Mouse (Mus musculus) embryonic stem cell, embryonic (primary cell): ENCODE results near the gene Pcmt1.

Experiments
- CTCF ChIA-PET, 4 experiments: fragments of 300-600 bp in 2 of 4; fragments of 350-600 bp in 2 of 4; sonication (Branson Sonifier 250); formaldehyde crosslinking; loops; one replicate each; lab custom pipeline; 2022; ENCODE audit warnings: inconsistent platforms in 2 of 4; lab: Charles Lee
- POLR2A ChIA-PET, 4 experiments: fragments of 300-600 bp in 2 of 4; fragments of 350-600 bp in 2 of 4; sonication (Branson Sonifier 250); formaldehyde crosslinking; loops; one replicate each; lab custom pipeline; 2022; ENCODE audit warnings: antibody characterized with exemption in 4 of 4, inconsistent platforms in 1 of 4; lab: Charles Lee

The Pcmt1 gene

DNA sequence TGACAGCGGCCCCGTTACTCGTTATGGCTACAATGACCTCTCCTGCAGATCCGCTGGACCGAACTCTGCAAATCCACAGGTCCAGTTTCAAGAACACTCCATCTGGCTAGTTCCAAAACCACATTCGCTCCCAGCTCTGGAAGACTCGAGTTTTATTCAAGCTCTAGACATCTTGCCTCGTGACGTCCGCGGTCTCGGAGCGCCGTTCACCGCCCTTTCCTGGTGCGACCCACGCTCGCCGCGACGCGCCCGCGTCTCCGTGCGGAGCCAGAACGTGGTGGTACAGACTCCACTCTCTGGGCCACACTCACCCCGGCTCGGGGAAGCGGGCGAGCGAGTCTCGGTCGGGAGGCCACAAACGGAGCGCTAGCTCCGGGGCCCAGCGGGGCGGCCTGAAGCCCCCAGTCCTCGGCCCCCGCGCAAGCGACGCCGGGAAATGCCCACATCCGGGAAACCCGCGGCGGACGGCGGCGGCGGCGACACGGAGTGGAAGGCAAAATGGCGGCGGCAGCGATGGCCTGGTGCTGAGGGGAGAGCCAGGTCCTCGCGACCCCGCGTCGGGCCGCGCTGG, at the start of gene Pcmt1, which contains the start of gene Lats1:
TSS of gene Pcmt1 (minus strand) at position 406 of the 571 bp plus-strand sequence.
TSS of gene Lats1 (plus strand) at position 484 of the 571 bp plus-strand sequence.
- CTCF ChIA-PET = interaction anchor here in 2 of 4 experiments (0.6 kb wide), 3 partner anchors 8 to 64 kb away, joined by 3 to 7 read pairs (median 4); no protein-coding TSS in a partner anchor

DNA sequence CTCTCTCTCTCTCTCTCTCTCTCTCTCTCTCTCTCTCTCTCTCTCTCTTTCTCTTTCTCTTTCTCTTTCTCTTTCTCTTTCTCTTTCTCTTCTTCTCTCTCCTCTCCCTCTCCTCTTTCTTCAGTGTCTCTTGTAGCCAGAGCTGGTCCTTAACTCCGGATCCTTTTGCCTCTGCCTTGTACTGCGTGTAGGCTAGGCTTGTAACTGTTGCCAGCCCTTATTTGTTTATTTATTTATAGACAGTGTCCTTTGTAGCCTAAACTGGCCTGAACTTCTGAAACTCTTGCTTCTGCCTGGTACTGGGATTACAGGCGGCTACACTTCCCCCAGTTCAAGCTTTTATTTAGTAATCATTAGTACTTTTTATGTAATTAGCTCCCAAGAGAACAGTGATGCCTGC, 46.1 kb upstream of the Pcmt1 start:
- POLR2A ChIA-PET = interaction anchor here in 3 of 4 experiments (0.6 to 3.1 kb wide), 20 partner anchors 10 to 111 kb away, joined by 3 to 45 read pairs (median 9); partner anchors contain the start of genes Ginm1 (in 1 of the 3), Nup43 (in 1 of the 3) and Ppil4 (in 1 of the 3)
- CTCF ChIA-PET = no interaction called here

More for the DNA sequence above, at the start of gene Pcmt1, which contains the start of gene Lats1:
- POLR2A ChIA-PET = interaction anchor here in 3 of 4 experiments (0.5 to 5.0 kb wide), 34 partner anchors 8 to 146 kb away, joined by 3 to 42 read pairs (median 4); partner anchors contain the start of genes Katna1 (in 2 of the 3), Nup43 (in 2 of the 3), Ginm1 (in 1 of the 3) and Ppil4 (in 1 of the 3)

DNA sequence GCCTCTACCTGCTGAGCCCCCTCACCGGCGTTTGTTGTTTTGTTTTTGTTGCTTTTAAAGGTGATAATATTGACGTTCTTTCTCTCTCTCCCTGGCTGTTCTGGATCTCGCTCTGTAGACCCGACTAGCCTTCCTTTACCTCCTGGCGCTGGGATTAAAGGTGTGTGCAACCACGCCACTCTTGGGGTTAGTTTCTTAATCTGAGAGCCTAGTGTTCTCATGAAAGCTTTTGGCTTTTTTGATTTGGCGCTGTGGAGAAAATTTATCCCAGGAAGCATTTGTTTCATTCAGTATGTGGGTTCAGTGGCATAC, 45.5 kb upstream of the Pcmt1 start:
- ChIA-PET POLR2A (interaction anchor here in 3 of 4 experiments (0.7 to 3.1 kb wide), 65 partner anchors 8 to 1921 kb away, joined by 3 to 45 read pairs (median 5); partner anchors contain the start of genes Lats1 (in 2 of the 3), Lrp11 (in 2 of the 3), Nup43 (in 2 of the 3) and Pcmt1 (in 2 of the 3)), CTCF (interaction anchor here in 1 of 4 experiments (0.5 kb wide), 1 partner anchor 58 kb away, joined by 4 read pairs; no protein-coding TSS in a partner anchor)

DNA sequence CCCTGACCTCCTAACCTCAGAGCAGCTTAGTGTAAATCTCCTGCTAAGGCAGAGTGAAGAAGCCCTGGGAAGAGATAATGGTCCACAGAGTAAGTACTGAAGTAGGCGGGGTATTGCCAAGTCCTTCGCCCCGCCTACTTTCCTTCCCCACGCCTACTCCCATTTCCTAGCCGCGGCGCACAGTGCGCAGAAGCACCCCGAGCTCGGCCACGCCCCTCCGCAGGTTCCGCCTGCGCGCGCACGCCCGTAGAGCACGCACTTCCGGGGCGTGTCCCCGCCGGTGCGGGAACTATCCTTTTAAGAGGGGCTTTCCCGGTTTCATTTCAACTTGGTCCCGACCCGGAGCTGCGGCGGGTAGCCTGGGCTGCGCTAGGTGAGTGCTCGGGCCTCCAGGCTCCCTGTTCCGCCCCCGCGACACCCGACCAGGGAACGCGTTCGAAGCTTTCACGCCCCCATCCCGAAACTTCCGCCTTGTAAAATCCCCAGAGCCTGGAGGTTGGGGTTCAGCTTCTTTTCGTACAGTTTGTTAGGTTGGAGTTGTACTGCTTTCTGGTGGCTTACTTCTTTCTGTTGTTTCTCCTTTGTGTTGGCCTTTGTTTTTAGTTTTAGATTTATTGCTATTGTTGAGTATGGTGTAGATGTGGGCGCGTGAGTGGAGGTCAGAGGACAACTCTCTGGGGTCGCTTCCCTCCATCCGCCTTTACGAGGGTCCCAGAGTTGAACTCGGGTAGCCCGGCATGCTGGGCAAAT, 45.0 kb upstream of the Pcmt1 start, which contains the start of gene Katna1:
TSS of gene Katna1 (plus strand) at position 250 of the 750 bp plus-strand sequence.
- ChIA-PET POLR2A (interaction anchor here in 3 of 4 experiments (0.6 to 3.1 kb wide), 84 partner anchors 8 to 1920 kb away, joined by 3 to 45 read pairs (median 4); partner anchors contain the start of genes Fbxo5 (in 2 of the 3), Ginm1 (in 2 of the 3), Lats1 (in 2 of the 3) and Lrp11 (in 2 of the 3)), CTCF (interaction anchor here in 1 of 4 experiments (0.5 to 0.7 kb wide), 2 partner anchors 8 to 59 kb away, joined by 3 to 4 read pairs; no protein-coding TSS in a partner anchor)

DNA sequence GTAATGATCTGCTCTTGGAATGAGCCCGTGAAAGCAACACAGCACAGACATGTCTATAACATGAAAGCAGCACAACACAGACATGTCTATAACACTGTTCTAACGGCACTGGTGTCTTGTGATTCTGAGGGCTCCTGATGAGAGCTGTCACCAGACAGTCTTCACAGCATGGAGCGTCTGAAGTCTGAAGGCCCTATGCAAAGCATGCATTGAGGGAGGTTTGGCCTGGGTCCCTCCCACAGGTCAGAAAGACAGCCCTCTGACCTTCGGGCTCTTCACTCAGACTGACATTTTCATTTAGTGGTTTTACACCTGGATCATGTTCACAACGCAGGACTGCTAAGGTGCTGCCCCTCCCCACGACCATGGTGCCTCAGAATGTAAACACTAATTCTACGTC, 34.1 kb upstream of the Pcmt1 start:
- ChIA-PET POLR2A (interaction anchor here in 3 of 4 experiments (0.5 to 4.2 kb wide), 15 partner anchors 10 to 124 kb away, joined by 3 to 31 read pairs (median 4); partner anchors contain the start of genes Katna1 (in 2 of the 3), Lats1 (in 1 of the 3), Lrp11 (in 1 of the 3) and Nup43 (in 1 of the 3)), CTCF (interaction anchor here in 1 of 4 experiments (0.6 kb wide), 1 partner anchor 16 kb away, joined by 3 read pairs; no protein-coding TSS in a partner anchor)

DNA sequence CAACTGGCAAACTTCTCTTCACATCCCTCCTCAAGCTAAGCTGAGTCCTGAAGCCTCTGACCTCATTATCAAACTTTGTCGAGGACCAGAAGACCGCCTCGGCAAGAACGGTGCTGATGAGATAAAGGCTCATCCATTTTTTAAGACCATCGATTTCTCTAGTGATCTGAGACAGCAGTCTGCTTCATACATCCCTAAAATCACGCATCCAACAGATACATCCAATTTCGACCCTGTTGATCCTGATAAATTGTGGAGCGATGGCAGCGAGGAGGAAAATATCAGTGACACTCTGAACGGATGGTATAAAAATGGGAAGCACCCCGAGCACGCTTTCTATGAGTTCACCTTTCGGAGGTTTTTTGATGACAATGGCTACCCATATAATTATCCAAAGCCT, 31.6 kb upstream of the Pcmt1 start:
- CTCF ChIA-PET = no interaction called here
- POLR2A ChIA-PET = interaction anchor here in 2 of 4 experiments (1.3 to 2.3 kb wide), 2 partner anchors 13 to 14 kb away, joined by 3 to 10 read pairs; partner anchors contain the start of gene Katna1 (in 2 of the 2)

DNA sequence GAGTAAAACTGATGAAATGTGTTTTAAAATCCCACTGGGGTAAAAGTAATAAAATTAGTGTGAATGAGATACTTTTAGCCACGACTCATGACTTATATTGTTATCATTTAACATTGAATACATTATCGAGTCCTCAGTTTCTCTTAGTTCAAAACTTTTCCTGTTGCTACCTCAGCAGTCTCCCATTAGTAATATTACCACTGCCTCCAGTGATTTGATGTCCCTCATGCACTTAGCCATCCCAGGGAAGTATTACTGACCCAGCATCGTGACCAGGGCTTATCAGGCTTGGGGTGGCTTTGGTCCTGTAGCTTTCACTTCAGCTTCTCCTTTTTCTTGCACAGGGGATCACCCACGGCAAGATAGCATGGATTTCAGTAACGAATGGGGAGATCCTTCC, 29.2 kb upstream of the Pcmt1 start:
- POLR2A ChIA-PET = interaction anchor here in 2 of 4 experiments (0.6 to 2.3 kb wide), 6 partner anchors 10 to 269 kb away, joined by 3 to 8 read pairs (median 4); partner anchors contain the start of gene Katna1 (in 2 of the 2)
- CTCF ChIA-PET = interaction anchor here in 1 of 4 experiments (0.6 kb wide), 1 partner anchor 718 kb away, joined by 3 read pairs; no protein-coding TSS in a partner anchor

DNA sequence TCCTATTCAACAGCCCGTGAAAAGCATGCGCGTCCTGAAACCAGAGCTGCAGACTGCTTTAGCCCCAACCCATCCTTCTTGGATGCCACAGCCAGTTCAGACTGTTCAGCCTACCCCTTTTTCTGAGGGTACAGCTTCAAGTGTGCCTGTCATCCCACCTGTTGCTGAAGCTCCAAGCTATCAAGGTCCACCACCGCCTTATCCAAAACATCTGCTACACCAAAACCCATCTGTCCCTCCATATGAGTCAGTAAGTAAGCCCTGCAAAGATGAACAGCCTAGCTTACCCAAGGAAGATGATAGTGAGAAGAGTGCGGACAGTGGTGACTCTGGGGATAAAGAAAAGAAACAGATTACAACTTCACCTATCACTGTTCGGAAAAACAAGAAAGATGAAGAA, 21.6 kb upstream of the Pcmt1 start:
- ChIA-PET CTCF (interaction anchor here in 1 of 4 experiments (0.9 kb wide), 1 partner anchor 31 kb away, joined by 3 read pairs; no protein-coding TSS in a partner anchor), POLR2A (interaction anchor here in 2 of 4 experiments (1.1 to 3.3 kb wide), 8 partner anchors 9 to 101 kb away, joined by 3 to 14 read pairs (median 6); partner anchors contain the start of genes Katna1 (in 1 of the 2), Lats1 (in 1 of the 2) and Pcmt1 (in 1 of the 2))

DNA sequence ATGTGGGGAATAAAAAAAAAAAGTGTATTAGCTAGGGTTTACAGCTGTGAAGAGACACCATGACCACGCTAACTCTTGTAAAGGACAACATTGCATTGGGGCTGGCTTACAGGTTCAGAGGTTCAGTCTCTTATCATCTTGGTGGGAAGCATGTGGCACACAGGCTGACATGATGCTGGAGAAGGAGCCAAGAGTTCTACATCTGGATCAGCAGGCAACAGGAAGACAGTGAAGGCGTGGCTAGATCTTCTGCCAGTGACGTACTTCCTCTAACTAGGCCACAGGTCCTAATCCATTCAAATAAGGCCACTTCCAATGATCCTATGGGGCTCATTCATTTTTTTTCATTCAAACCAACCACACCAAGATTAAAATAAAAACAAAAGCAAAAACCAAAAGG, 19.2 kb upstream of the Pcmt1 start:
- ChIA-PET CTCF (no interaction called here), POLR2A (interaction anchor here in 3 of 4 experiments (0.7 to 4.2 kb wide), 5 partner anchors 15 to 1409 kb away, joined by 3 to 17 read pairs (median 9); partner anchors contain the start of gene Katna1 (in 2 of the 3))

DNA sequence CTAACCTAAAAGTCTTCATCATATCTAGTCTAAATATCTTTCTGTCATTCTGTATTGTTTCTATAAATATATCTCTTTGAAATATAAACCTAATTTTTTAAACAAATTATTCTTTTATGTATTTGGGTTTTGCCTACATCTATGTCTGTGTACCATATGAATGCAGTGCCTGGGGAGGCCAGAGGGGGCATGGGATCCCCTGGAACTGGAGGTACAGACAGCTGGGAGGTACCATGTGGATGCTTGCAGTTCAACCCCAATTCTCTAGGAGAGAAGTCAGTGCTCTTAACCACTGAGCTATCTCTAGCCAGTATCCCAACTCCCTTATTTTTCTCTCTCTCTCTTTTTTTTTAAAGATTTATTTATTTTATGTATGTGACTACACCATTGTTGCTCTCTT, 14.3 kb upstream of the Pcmt1 start:
- CTCF ChIA-PET = no interaction called here
- POLR2A ChIA-PET = interaction anchor here in 1 of 4 experiments (0.6 to 1.2 kb wide), 4 partner anchors 10 to 35 kb away, joined by 3 to 4 read pairs (median 3); no protein-coding TSS in a partner anchor

DNA sequence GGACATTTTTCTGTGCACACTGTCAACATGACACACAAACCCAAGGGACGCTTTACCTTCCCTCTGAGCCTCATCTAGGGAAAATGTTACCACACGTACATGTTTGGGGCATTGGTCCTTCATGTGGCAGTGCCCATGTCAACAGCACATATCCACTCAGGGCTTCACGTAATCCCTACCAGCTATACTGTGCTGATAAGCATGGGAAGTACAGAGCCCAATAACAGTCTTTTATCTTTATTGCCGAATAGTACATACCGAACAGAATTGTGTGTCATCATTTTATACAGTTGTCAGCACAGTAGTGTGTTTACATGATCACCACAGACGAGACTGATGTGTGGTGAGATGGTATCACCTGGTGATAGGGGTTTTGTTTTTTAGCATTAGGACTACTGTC, 6.0 kb upstream of the Pcmt1 start:
- ChIA-PET POLR2A (interaction anchor here in 2 of 4 experiments (1.3 to 4.7 kb wide), 4 partner anchors 14 to 39 kb away, joined by 3 to 20 read pairs (median 14); partner anchors contain the start of genes Katna1 (in 1 of the 2) and Nup43 (in 1 of the 2)), CTCF (no interaction called here)

DNA sequence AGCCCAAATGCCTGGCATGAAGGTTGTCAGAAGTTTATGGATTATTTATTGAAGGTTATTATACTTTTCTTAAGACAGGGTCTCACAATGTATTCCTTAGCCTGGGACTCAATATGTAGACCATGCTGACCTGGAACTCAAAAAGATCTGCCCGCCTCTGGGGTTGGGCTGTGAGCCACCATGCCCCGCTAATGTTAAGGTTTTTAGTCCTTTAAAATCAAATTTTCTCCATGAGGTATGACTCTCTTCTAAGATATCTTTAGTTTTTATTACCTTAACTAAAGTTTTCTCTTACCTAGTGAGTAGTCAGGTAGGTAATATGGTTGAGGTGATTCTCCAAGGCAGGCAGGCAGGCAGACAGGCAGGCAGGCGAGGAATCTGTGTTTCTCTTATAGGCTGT, 1.3 kb upstream of the Pcmt1 start:
- CTCF ChIA-PET = interaction anchor here in 1 of 4 experiments (1.0 kb wide), 1 partner anchor 10 kb away, joined by 5 read pairs; no protein-coding TSS in a partner anchor
- POLR2A ChIA-PET = interaction anchor here in 2 of 4 experiments (0.7 to 5.0 kb wide), 9 partner anchors 9 to 44 kb away, joined by 3 to 42 read pairs (median 5); partner anchors contain the start of genes Katna1 (in 2 of the 2) and Nup43 (in 1 of the 2)

DNA sequence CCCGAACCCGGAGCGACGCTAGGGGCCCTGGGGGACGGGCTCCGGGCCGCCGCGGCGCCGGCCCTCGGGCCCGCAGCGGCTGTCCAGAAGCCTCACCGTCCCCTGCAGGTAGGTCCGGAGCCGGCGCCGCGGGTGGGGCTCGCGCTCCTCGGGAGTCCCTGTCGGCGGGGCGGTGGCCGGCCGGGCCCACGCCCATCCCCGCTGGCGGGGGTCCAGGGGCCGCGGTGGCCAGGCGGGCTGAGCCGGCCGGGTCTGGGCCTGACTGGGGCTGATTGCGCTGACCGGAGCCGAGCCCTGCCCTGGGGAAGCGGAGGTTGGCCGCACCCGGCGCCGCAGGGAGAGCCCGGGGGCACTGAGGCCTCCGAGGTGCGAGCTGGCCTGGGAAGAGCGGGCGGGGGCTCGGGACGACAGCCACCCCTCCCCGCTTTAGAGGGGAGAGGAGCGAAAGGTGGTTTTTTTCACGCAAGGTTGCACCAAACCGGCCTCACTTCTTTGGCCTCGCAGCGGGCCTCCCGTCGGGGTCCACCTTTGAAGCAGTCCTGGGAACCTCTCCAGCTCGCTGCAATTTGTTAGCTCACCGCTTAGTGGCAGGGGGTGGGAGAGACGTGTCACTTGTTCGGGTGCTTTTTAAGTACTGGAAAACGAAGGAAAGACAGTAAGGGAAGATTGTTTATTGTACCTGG, 548 bp upstream of the Pcmt1 start:
- ChIA-PET POLR2A (interaction anchor here in 3 of 4 experiments (0.7 to 5.0 kb wide), 25 partner anchors 8 to 99 kb away, joined by 3 to 42 read pairs (median 4); partner anchors contain the start of genes Katna1 (in 2 of the 3) and Nup43 (in 1 of the 3)), CTCF (interaction anchor here in 2 of 4 experiments (0.6 to 1.0 kb wide), 3 partner anchors 9 to 64 kb away, joined by 3 to 5 read pairs (median 4); no protein-coding TSS in a partner anchor)

DNA sequence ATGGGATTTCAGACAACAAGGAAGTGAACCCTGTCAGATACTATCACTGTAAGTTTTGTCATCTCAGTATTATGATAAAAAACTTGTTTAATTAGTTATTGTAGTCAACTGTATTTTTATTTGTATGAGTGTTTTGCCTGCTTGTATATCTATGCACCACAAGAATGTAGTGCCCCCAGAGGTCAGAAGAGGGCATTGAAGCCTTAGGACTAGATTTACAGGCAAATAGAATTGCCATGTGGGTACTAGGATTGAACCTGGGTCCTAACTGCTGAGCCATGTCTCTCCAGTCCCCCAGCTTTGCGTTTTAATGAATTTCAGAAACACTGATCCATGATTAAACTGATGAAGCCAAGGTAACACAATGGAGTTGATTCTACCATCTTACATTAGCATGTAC, 7.3 kb downstream of the Pcmt1 start:
- ChIA-PET POLR2A (interaction anchor here in 2 of 4 experiments (0.7 to 1.8 kb wide), 7 partner anchors 8 to 60 kb away, joined by 3 to 9 read pairs (median 4); partner anchors contain the start of genes Lats1 (in 1 of the 2) and Pcmt1 (in 1 of the 2)), CTCF (no interaction called here)

DNA sequence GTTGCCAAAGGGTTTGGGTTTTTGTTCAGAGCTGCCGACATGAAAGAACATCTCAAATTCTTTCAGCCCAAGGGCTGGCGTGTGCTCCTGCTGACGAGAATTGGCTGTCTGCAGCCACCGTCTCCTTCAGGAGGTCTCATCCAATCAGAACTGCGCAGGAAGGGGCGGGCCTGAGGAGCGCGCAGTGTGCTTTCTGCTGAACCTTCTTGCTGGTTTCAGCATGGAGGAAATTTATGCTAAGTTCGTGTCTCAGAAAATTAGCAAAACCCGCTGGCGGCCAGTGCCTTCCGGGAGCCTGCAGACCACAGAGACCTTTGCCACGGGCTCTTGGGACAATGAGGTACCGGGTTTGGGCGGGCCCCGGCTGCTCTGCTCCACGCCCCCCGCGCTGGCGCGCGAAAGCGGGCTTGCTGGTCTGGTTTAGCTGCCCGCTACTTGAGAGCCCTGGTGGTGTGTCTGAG, 13.6 kb downstream of the Pcmt1 start, which contains the start of gene Nup43:
TSS of gene Nup43 (plus strand) at position 162 of the 461 bp plus-strand sequence.
- POLR2A ChIA-PET = interaction anchor here in 2 of 4 experiments (0.9 to 5.1 kb wide), 11 partner anchors 12 to 77 kb away, joined by 3 to 42 read pairs (median 4); partner anchors contain the start of genes Katna1 (in 2 of the 2), Lats1 (in 2 of the 2) and Pcmt1 (in 2 of the 2)
- CTCF ChIA-PET = no interaction called here

DNA sequence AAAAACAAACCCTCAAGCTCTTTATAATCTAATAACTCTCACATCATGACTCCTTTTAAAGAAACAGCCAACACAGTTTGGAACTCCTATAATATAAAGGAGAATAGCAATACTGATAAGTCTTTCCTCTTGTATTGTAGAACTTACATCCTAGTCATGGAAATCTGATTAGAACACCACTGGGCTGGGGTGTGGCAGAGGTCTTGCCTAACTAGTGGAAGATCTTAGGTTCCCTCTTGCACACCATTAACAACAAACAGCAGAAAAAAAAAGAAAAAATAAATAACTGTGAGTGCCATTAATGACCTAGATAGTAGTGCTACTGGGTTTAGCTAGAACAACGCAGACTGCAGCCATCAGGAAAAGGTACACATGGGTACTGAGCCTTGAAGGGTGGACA, 16.0 kb downstream of the Pcmt1 start:
- ChIA-PET CTCF (no interaction called here), POLR2A (interaction anchor here in 2 of 4 experiments (1.2 to 5.6 kb wide), 9 partner anchors 8 to 129 kb away, joined by 3 to 39 read pairs (median 10); partner anchors contain the start of genes Katna1 (in 1 of the 2), Lats1 (in 1 of the 2) and Pcmt1 (in 1 of the 2))
